Mouse (Mus musculus) G1E-ER4 (cell line): ENCODE results near the gene H2al1j. TPM values are rescaled to one million over a fixed set of nuclear protein-coding genes. Genes with fewer than 3 reads are reported as not detected.
"Not testable (repeated sequence)": the region's sequence is repeated elsewhere in the genome, so short reads cannot be mapped to it uniquely, and the experiment has no call there.

ENCODE experiments used
- GATA1 ChIP-seq: IDR thresholded peaks from one replicate; pipeline ENCODE4 v1.8.0; 2012; ENCODE audit warnings: low read length, inconsistent platforms
- polyA plus RNA-seq: library from polyadenylated mRNA; stranded (reverse); fragments of >175 nt; gene quantifications from 2 replicates; pipeline ENCODE4 v1.2.3, GENCODE M21; 2012

The H2al1j gene
- not detected in 2 replicates for polyA plus RNA-seq

DNA sequence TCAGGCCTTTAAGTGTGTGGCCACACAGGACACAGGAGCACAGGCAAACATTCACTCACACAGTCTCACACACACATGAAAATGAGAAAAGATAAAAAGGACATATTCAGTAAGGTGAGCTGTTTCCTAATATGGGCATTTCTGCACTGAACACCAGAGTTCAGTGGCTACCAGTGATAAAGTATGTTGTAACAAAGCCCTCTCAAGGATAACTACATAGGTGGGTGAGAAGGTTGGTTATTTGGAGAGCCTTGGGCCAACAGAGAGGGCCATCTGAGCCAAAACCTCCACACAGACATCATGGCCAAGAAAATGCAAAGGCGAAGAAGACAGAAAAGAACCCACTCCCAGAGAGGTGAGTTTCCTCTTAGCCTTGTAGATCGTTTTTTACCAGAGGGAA, at the start of gene H2al1j:
Gene H2al1j, plus strand, starts transcription at position 301 of the 400 bp plus-strand sequence.
- not testable (repeated sequence) for TF ChIP-seq GATA1

DNA sequence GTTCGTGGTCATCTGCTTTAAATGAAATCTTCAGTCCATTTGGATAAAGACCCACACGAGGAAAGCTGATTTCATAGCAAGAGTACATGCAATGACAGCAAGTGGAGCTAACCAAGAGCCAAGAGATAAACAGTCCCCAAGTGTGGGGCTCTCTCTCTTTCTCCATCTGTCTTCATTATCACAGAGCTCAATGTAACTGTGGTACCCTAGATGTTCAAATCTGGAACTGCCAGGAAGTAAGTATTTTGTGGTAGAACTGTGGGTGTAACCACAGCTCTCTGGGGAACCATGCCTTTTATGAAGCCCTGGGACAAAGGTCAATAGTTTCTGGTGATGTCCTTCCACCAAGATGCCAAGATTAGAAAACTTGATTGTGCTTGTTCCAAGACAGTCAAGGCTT, 46.9 kb upstream of the H2al1j start:
- no peak for TF ChIP-seq GATA1

DNA sequence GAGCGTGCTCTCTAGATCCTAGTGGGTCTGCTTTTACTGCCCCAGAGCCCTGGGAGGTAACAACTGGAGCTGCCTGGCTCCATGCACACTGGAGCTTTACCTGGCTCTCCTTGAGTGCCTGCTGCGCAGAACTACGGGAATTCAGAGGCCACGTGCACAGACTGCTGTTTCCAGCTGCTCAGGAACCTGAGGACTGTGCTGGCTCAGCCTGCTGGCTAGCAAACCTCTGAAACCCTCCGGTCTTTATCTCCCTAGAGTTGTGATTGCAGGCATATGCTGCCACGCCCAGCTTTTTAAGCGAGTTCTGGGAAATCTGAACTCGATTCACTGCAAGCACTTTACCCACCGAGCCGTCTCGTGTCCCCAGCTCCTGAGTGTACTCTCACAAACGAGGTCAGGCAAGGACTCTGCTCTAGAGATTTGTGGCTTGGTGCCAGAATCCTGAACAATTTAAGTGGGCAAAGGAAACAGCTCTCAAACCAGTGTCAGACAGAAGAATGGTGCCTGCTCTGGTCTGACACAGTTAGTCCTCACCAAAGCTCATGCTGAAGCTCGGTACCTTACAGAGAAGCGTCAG, 39.2 kb upstream of the H2al1j start:
- no peak for TF ChIP-seq GATA1

DNA sequence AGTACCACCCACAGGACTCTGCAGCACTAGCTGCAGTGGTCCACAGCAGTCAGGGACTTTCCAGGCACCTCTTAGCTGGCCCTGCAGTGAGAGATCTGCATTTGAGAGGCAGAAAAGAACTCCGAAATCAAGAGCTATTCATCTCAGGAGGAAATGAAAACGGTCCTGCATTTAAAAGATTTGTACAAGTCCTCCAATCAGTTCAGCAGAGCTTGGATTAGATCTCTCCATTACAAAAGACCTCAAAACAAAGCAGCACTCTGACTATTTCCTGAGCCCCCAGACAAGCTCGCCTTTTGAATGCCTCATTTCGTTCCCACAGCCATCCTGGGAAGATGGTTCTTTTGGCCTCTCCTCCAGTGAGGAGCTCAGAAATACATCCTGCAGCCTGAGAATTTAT, 38.4 kb upstream of the H2al1j start:
- no peak for TF ChIP-seq GATA1

DNA sequence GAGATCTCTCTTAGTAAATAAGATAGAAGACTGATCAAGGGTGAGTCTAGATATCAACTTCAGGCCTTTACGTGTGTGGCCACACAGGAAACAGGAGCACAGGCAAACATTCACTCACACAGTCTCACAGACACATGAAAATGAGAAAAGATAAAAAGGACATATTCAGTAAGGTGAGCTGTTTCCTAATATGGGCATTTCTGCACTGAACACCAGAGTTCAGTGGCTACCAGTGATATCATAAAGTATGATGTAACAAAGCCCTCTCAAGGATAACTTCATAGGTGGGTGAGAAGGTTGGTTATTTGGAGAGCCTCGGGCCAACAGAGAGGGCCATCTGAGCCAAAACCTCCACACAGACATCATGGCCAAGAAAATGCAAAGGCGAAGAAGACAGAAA, 28.7 kb upstream of the H2al1j start, which contains the start of gene H2al1a:
Gene H2al1a, plus strand, starts transcription at position 301 of the 400 bp plus-strand sequence.
- TF ChIP-seq GATA1, result not testable (repeated sequence)

DNA sequence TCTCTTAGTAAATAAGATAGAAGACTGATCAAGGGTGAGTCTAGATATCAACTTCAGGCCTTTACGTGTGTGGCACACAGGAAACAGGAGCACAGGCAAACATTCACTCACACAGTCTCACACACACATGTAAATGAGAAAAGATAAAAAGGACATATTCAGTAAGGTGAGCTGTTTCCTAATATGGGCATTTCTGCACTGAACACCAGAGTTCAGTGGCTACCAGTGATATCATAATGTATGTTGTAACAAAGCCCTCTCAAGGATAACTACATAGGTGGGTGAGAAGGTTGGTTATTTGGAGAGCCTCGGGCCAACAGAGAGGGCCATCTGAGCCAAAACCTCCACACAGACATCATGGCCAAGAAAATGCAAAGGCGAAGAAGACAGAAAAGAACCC, 25.5 kb upstream of the H2al1j start, which contains the start of gene H2al1b:
Gene H2al1b, plus strand, starts transcription at position 301 of the 400 bp plus-strand sequence.
- TF ChIP-seq GATA1, result not testable (repeated sequence)

DNA sequence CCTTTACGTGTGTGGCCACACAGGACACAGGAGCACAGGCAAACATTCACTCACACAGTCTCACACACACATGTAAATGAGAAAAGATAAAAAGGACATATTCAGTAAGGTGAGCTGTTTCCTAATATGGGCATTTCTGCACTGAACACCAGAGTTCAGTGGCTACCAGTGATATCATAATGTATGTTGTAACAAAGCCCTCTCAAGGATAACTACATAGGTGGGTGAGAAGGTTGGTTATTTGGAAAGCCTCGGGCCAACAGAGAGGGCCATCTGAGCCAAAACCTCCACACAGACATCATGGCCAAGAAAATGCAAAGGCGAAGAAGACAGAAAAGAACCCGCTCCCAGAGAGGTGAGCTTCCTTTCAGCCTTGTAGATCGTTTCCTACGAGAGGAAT, 22.3 kb upstream of the H2al1j start, which contains the start of gene H2al1c:
Gene H2al1c, plus strand, starts transcription at position 301 of the 400 bp plus-strand sequence.
- TF ChIP-seq GATA1, result not testable (repeated sequence)

DNA sequence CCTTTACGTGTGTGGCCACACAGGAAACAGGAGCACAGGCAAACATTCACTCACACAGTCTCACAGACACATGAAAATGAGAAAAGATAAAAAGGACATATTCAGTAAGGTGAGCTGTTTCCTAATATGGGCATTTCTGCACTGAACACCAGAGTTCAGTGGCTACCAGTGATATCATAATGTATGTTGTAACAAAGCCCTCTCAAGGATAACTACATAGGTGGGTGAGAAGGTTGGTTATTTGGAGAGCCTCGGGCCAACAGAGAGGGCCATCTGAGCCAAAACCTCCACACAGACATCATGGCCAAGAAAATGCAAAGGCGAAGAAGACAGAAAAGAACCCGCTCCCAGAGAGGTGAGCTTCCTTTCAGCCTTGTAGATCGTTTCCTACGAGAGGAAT, 19.1 kb upstream of the H2al1j start, which contains the start of gene H2al1d:
Gene H2al1d, plus strand, starts transcription at position 301 of the 400 bp plus-strand sequence.
- not testable (repeated sequence) for TF ChIP-seq GATA1

DNA sequence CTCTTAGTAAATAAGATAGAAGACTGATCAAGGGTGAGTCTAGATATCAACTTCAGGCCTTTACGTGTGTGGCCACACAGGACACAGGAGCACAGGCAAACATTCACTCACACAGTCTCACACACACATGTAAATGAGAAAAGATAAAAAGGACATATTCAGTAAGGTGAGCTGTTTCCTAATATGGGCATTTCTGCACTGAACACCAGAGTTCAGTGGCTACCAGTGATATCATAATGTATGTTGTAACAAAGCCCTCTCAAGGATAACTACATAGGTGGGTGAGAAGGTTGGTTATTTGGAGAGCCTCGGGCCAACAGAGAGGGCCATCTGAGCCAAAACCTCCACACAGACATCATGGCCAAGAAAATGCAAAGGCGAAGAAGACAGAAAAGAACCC, 16.0 kb upstream of the H2al1j start, which contains the start of gene H2al1e:
Gene H2al1e, plus strand, starts transcription at position 301 of the 400 bp plus-strand sequence.
- not testable (repeated sequence) for TF ChIP-seq GATA1

DNA sequence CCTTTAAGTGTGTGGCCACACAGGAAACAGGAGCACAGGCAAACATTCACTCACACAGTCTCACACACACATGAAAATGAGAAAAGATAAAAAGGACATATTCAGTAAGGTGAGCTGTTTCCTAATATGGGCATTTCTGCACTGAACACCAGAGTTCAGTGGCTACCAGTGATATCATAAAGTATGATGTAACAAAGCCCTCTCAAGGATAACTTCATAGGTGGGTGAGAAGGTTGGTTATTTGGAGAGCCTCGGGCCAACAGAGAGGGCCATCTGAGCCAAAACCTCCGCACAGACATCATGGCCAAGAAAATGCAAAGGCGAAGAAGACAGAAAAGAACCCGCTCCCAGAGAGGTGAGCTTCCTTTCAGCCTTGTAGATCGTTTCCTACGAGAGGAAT, 12.8 kb upstream of the H2al1j start, which contains the start of gene H2al1f:
Gene H2al1f, plus strand, starts transcription at position 301 of the 400 bp plus-strand sequence.
- TF ChIP-seq GATA1, result not testable (repeated sequence)

DNA sequence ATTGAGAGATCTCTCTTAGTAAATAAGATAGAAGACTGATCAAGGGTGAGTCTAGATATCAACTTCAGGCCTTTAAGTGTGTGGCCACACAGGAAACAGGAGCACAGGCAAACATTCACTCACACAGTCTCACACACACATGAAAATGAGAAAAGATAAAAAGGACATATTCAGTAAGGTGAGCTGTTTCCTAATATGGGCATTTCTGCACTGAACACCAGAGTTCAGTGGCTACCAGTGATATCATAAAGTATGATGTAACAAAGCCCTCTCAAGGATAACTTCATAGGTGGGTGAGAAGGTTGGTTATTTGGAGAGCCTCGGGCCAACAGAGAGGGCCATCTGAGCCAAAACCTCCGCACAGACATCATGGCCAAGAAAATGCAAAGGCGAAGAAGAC, 9.7 kb upstream of the H2al1j start, which contains the start of gene H2al1g:
Gene H2al1g, plus strand, starts transcription at position 301 of the 400 bp plus-strand sequence.
- not testable (repeated sequence) for TF ChIP-seq GATA1

DNA sequence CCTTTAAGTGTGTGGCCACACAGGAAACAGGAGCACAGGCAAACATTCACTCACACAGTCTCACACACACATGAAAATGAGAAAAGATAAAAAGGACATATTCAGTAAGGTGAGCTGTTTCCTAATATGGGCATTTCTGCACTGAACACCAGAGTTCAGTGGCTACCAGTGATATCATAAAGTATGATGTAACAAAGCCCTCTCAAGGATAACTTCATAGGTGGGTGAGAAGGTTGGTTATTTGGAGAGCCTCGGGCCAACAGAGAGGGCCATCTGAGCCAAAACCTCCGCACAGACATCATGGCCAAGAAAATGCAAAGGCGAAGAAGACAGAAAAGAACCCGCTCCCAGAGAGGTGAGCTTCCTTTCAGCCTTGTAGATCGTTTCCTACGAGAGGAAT, 6.4 kb upstream of the H2al1j start, which contains the start of gene H2al1h:
Gene H2al1h, plus strand, starts transcription at position 301 of the 400 bp plus-strand sequence.
- not testable (repeated sequence) for TF ChIP-seq GATA1

DNA sequence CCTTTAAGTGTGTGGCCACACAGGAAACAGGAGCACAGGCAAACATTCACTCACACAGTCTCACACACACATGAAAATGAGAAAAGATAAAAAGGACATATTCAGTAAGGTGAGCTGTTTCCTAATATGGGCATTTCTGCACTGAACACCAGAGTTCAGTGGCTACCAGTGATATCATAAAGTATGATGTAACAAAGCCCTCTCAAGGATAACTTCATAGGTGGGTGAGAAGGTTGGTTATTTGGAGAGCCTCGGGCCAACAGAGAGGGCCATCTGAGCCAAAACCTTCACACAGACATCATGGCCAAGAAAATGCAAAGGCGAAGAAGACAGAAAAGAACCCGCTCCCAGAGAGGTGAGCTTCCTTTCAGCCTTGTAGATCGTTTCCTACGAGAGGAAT, 3.3 kb upstream of the H2al1j start, which contains the start of gene H2al1i:
Gene H2al1i, plus strand, starts transcription at position 301 of the 400 bp plus-strand sequence.
- not testable (repeated sequence) for TF ChIP-seq GATA1

DNA sequence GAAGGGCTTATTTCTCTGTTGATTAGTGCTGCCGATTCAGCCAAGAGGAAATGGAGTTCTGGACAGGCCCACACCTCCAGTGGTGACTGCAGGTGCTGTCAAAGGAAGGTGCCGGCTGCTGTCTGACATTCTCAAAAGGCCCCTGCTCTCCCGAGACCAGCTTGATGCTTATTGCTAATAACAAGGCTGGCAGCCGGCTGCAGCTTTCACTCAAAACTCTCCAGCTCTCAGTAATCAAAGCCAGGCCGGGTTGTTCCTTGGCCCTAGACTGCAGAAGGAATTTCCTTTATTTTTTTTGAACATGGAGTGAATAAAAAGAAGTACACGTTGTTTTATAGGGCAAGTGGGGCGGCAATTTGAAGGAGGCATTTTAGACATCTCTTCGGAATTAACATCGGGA, 18.1 kb downstream of the H2al1j start:
- TF ChIP-seq GATA1, result no peak

DNA sequence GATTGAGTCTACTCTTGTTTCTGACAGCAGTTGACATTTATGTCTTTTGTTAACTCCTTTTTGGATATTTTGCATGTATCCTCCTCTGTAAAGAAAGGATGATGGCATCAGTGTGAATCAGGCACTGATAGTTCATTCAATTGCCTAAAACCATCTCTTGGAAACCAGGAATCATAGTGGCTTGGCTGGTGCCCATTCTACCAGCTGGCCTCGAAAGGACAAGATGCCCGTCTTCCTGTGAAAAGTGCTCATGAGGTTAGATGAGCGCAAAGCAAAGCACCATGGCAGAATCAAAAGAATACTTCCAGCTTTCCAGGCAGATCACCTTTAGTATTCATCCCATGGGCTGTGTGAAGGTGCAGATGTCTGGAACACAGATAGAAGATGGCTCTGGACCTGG, 19.1 kb downstream of the H2al1j start:
- no peak for TF ChIP-seq GATA1

DNA sequence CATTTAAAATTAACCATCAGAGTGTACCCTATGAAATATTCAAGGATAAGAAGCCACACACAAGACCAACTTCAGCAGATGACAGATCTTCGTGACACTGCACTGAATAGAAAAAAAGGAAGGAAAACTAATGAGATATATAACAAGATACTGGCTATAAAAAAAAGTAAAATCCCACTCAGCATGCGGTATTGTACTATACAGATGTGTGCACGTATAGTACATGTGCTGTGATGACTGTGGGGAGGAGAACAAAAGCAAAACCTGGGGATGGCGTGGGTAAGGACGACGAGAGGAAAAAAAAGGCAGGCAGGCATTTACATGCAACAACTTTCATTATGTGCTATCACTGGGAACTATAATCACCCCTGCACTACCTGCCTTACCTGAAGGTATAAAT, 33.2 kb downstream of the H2al1j start:
- no peak for TF ChIP-seq GATA1

DNA sequence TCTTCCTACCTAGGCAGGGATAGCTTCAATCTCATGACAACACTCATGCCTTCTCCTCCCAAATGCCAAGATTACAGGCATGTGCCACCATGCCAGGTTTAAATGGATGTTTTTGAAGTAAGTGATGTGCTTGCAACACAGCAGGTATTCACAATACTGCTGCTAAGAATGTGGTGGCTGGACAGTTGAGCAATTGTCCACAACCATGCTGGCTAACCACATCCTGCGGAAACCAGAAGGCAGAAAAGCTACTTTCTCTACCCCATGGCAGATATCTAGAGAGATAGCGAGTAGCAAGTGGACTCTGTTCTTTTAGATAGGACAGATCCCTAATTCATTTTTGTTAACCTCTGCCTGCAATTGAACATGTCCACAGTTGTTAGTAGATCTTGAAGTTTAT, 33.6 kb downstream of the H2al1j start:
- no peak for TF ChIP-seq GATA1
